ENCODE assay signal across 9 mouse cellular contexts in genomic region chr5:4916390-4917273, GRCm38 (mm10).
DNase-seq lines count a peak whose midpoint lies in the region; ATAC-seq lines count a peak whose summit lies in the region.
"Had no signal": no experiment of that assay in that cellular context is flagged by ENCODE, and none has a peak within 500 bp of the region (broad histone marks: within the 10 kb centered on the region; RNA-seq: fewer than 3 reads in every experiment).

No protein-coding gene starts in this region.

- H3K27me3 ChIP-seq in midbrain, embryonic 15.5 days (replicated peaks) = no peaks in the 10 kb centered on the region
- H3K27me3 ChIP-seq: limb, embryonic 12.5 days had no signal

- WGBS in midbrain, embryonic 15.5 days = 63% methylated on average over 10 of the region's 10 CpGs

- peaks cover 16% of the 10 kb centered on the region for H3K4me1 ChIP-seq in midbrain, embryonic 15.5 days

- H3K27ac ChIP-seq in midbrain, embryonic 15.5 days = peak overlapping the region; percentile 39; the same call in 1 of the 2 replicates
- H3K27ac ChIP-seq: limb, embryonic 12.5 days had no signal

- intact Hi-C loops in heart, postnatal 36 days (cut with DNase I) = loop anchor here (5.0 to 10.0 kb wide), 3 partner anchors 159 to 1022 kb away; partner anchors contain the start of genes Fzd1 and Mterf1a

- no peaks in the 10 kb centered on the region for H3K9me3 ChIP-seq in midbrain, embryonic 15.5 days
- H3K9me3 ChIP-seq: limb, embryonic 12.5 days had no signal

- H3K36me3 ChIP-seq in midbrain, embryonic 15.5 days (replicated peaks) = no peaks in the 10 kb centered on the region
- H3K36me3 ChIP-seq: limb, embryonic 12.5 days had no signal

- DNase-seq in layer of hippocampus, postnatal 14 days (ENCODE audit: low spot score in 2 of 2) = peak; percentile 55 to 82
- DNase-seq in layer of hippocampus, postnatal 25 days (ENCODE audit: extremely low spot score in 1 of 2, low spot score in 1 of 2) = no peak
- peak; percentile 46 for DNase-seq in cerebellum, adult 8-10 months
- DNase-seq in kidney, adult 9 months = peak; percentile 87
- no peak for DNase-seq in thymus, postnatal 4 days
- DNase-seq in heart, postnatal 36 days = no peak
- DNase-seq: right cerebral cortex, postnatal 4 days had no signal

- H3K4me3 ChIP-seq in midbrain, embryonic 15.5 days = no peak overlapping the region
- H3K4me3 ChIP-seq: limb, embryonic 12.5 days had no signal

- H3K4me2 ChIP-seq in midbrain, embryonic 15.5 days = no peak overlapping the region
- H3K4me2 ChIP-seq: limb, embryonic 12.5 days had no signal

- peak; percentile 32; the same call in 1 of the 2 replicates for ATAC-seq in midbrain, embryonic 15.5 days (replicated peaks)

- H3K9ac ChIP-seq in midbrain, embryonic 15.5 days = no peak overlapping the region
- H3K9ac ChIP-seq: limb, embryonic 12.5 days had no signal

Comparison
In these comparisons a context has a peak if more than half of its experiments do, and no peak if none do; other contexts are left out.
1. DNase-seq: peak in layer of hippocampus, postnatal 14 days (2 of 2), cerebellum, adult 8-10 months (single experiment) and kidney, adult 9 months (single experiment); none in layer of hippocampus, postnatal 25 days (0 of 2), thymus, postnatal 4 days (single experiment) and heart, postnatal 36 days (0 of 2).